Mouse (Mus musculus) left cerebral cortex, postnatal 4 days (tissue): ENCODE measurements around the gene Coq9. TPM values are rescaled to one million over a fixed set of nuclear protein-coding genes. Genes with fewer than 3 reads are reported as not detected.
"Not testable (repeated sequence)": the region's sequence is repeated elsewhere in the genome, so short reads cannot be mapped to it uniquely, and the experiment has no call there.

Experiments used
- DNase-seq: peaks from one replicate; pipeline ENCODE4 v3.0.0-alpha.2; 2022
- intact Hi-C: fragments of 180-260 bp; cut with DNase I; formaldehyde crosslinking; loops from one replicate; pipeline ENCODE4 v1.15.1; 2025
- total RNA-seq, 2 experiments: library from RNA; stranded (reverse); gene quantifications; 2 replicates each; pipeline ENCODE4 v1.2.3; 2021

Gene Coq9
- total RNA-seq, 2 experiments from 2014 or later = 41.8 to 42.4 TPM

- DNase-seq = no peak
- intact Hi-C loops = no loop called here
Measured at GRCm38 (mm10) chr8:94820553-94820952, 17.6 kb upstream of the Coq9 start.

- DNase-seq = no peak
- intact Hi-C loops = no loop called here
Measured at GRCm38 (mm10) chr8:94821381-94821780, 16.7 kb upstream of the Coq9 start.

GRCm38 (mm10) chr8:94822637-94823560, 15.2 kb upstream of the Coq9 start:
- intact Hi-C loops = no loop called here

GRCm38 (mm10) chr8:94825170-94825569, 13.0 kb upstream of the Coq9 start:
- intact Hi-C loops = no loop called here

More at GRCm38 (mm10) chr8:94822637-94823560, 15.2 kb upstream of the Coq9 start:
- peak; percentile 54 for DNase-seq

GRCm38 (mm10) chr8:94826210-94826609, 11.9 kb upstream of the Coq9 start:
- intact Hi-C loops = no loop called here
- DNase-seq = no peak

More at GRCm38 (mm10) chr8:94825170-94825569, 13.0 kb upstream of the Coq9 start:
- no peak for DNase-seq

GRCm38 (mm10) chr8:94828284-94828683, 9.8 kb upstream of the Coq9 start:
- DNase-seq = no peak
- intact Hi-C loops = no loop called here

GRCm38 (mm10) chr8:94833901-94834405, 4.2 kb upstream of the Coq9 start:
- DNase-seq, intact Hi-C loops: not testable (repeated sequence)

- intact Hi-C loops, DNase-seq: not testable (repeated sequence)
Measured at GRCm38 (mm10) chr8:94835751-94836150, 2.4 kb upstream of the Coq9 start.

GRCm38 (mm10) chr8:94836456-94837240, 1.5 kb upstream of the Coq9 start:
- intact Hi-C loops = no loop called here
- DNase-seq = no peak

GRCm38 (mm10) chr8:94838600-94838999, 479 bp downstream of the Coq9 start:
- intact Hi-C loops = no loop called here
- DNase-seq = peak; percentile 75

GRCm38 (mm10) chr8:94841183-94841582, 3.1 kb downstream of the Coq9 start:
- intact Hi-C loops = no loop called here
- DNase-seq = no peak

- intact Hi-C loops = no loop called here
- DNase-seq = no peak
Measured at GRCm38 (mm10) chr8:94850049-94850448, 11.9 kb downstream of the Coq9 start.

GRCm38 (mm10) chr8:94854761-94855160, 16.6 kb downstream of the Coq9 start:
- DNase-seq, intact Hi-C loops: not testable (repeated sequence)

- DNase-seq = no peak
- intact Hi-C loops = no loop called here
Measured at GRCm38 (mm10) chr8:94857011-94857345, 18.9 kb downstream of the Coq9 start.

- intact Hi-C loops = no loop called here
Measured at GRCm38 (mm10) chr8:94857346-94858173, 19.4 kb downstream of the Coq9 start, which contains the start of gene Polr2c. TSS of gene Polr2c (plus strand) at chr8:94857450.

GRCm38 (mm10) chr8:94861352-94861910, 23.3 kb downstream of the Coq9 start:
- intact Hi-C loops = no loop called here
- peak; percentile 64 for DNase-seq

More at GRCm38 (mm10) chr8:94857346-94858173, 19.4 kb downstream of the Coq9 start, which contains the start of gene Polr2c:
- peak; percentile 92 for DNase-seq

GRCm38 (mm10) chr8:94862487-94863220, 24.5 kb downstream of the Coq9 start:
- intact Hi-C loops = no loop called here
- no peak for DNase-seq

- DNase-seq = no peak
- intact Hi-C loops = no loop called here
Measured at GRCm38 (mm10) chr8:94863897-94864673, 26.0 kb downstream of the Coq9 start.
